In the genomic region with DNA sequence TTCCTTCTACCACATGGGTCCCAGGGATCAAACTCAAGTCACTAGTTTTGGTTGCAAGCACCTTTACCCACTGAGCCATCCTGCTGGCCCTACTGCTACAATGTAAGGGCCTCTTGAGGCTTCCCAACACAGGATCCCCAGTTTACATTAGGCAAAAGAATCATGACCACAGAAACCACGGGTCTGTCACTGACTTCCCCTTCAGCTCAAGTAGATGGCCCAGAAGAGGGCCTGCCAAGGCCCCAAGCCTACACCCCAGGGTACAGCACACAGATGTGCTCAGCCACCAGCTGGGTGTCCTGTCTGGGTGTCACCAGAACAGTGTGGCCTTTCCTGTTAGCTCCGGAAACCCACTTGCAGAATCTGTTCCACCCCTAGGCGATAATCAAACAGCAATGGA, we compare ENCODE assay signal across 18 mouse cellular contexts. TPM values are rescaled to one million over a fixed set of nuclear protein-coding genes. Genes with fewer than 3 reads are reported as not detected.
DNase-seq lines count a peak whose midpoint lies in the region; ATAC-seq lines count a peak whose summit lies in the region.
"Had no signal": no experiment of that assay in that cellular context is flagged by ENCODE, and none has a peak within 500 bp of the region (broad histone marks: within the 10 kb centered on the region; RNA-seq: fewer than 3 reads in every experiment).

No protein-coding gene starts in this region.

- no peak overlapping the region for H3K4me3 ChIP-seq in heart, embryonic 11.5 days (ENCODE audit: low read depth, low read length)
- peak overlapping the region; percentile 38 for H3K4me3 ChIP-seq in megakaryocyte, embryonic 14.5 days (replicated peaks)
- no peak overlapping the region for H3K4me3 ChIP-seq in forebrain, embryonic 11.5 days (ENCODE audit: low read depth, low read length)
- H3K4me3 ChIP-seq: forebrain, embryonic 15.5 days; limb, embryonic 12.5 days; lung, embryonic 15.5 days had no signal

- WGBS in heart, embryonic 11.5 days (ENCODE audit: insufficient replicate concordance) = 77% methylated on average over 3 of the region's 3 CpGs
- WGBS in forebrain, embryonic 11.5 days = 82% methylated on average over 3 of the region's 3 CpGs

- no peaks in the 10 kb centered on the region for H3K36me3 ChIP-seq in heart, embryonic 11.5 days (ENCODE audit: control insufficient read depth, insufficient read depth, low read length)
- H3K36me3 ChIP-seq in megakaryocyte, embryonic 14.5 days (replicated peaks; ENCODE audit: low read length) = peaks cover 42% of the 10 kb centered on the region
- H3K36me3 ChIP-seq in splenic B cell, adult 2 months (ENCODE audit: control insufficient read depth, insufficient read depth, low read length, poor library complexity, severe bottlenecking) = no peaks in the 10 kb centered on the region
- H3K36me3 ChIP-seq in forebrain, embryonic 11.5 days (ENCODE audit: control insufficient read depth, insufficient read depth, low read length) = no peaks in the 10 kb centered on the region
- H3K36me3 ChIP-seq: forebrain, embryonic 15.5 days; limb, embryonic 12.5 days; lung, embryonic 15.5 days had no signal

- H3K9me3 ChIP-seq in heart, embryonic 11.5 days (replicated peaks; ENCODE audit: control insufficient read depth, low read length) = no peaks in the 10 kb centered on the region
- peaks cover 19% of the 10 kb centered on the region for H3K9me3 ChIP-seq in megakaryocyte, embryonic 14.5 days
- H3K9me3 ChIP-seq in forebrain, embryonic 11.5 days (ENCODE audit: control insufficient read depth, low read length) = no peaks in the 10 kb centered on the region
- H3K9me3 ChIP-seq: forebrain, embryonic 15.5 days; limb, embryonic 12.5 days; lung, embryonic 15.5 days had no signal

- no peak for ATAC-seq in heart, embryonic 11.5 days (replicated peaks; ENCODE audit: insufficient number of reproducible peaks, low FRiP score, low TSS enrichment)
- ATAC-seq in common myeloid progenitor, adult 5-6 weeks (replicated peaks; ENCODE audit: low read depth, poor library complexity, severe bottlenecking) = peak; percentile 98
- ATAC-seq in forebrain, embryonic 11.5 days (replicated peaks; ENCODE audit: low FRiP score) = no peak
- ATAC-seq: forebrain, embryonic 15.5 days; intestine, postnatal 0 days had no signal

- H3K4me2 ChIP-seq in heart, embryonic 11.5 days = no peak overlapping the region
- H3K4me2 ChIP-seq in forebrain, embryonic 11.5 days (ENCODE audit: low read depth, low read length, severe bottlenecking) = no peak overlapping the region
- H3K4me2 ChIP-seq: forebrain, embryonic 15.5 days; hindbrain, embryonic 14.5 days; limb, embryonic 12.5 days; lung, embryonic 15.5 days; midbrain, embryonic 11.5 days had no signal

- H3K9ac ChIP-seq in heart, embryonic 11.5 days (ENCODE audit: low read depth, low read length) = no peak overlapping the region
- no peak overlapping the region for H3K9ac ChIP-seq in forebrain, embryonic 11.5 days (ENCODE audit: low read length)
- H3K9ac ChIP-seq: forebrain, embryonic 15.5 days; hindbrain, embryonic 14.5 days; limb, embryonic 12.5 days; lung, embryonic 15.5 days had no signal

- H3K27me3 ChIP-seq in heart, embryonic 11.5 days (ENCODE audit: control insufficient read depth, insufficient read depth, low read length) = no peaks in the 10 kb centered on the region; the same call in 1 of the 2 replicates
- peaks cover 16% of the 10 kb centered on the region for H3K27me3 ChIP-seq in megakaryocyte, embryonic 14.5 days (replicated peaks)
- no peaks in the 10 kb centered on the region for H3K27me3 ChIP-seq in splenic B cell, adult 2 months (ENCODE audit: control insufficient read depth, insufficient read depth, low read length, poor library complexity, severe bottlenecking)
- H3K27me3 ChIP-seq in forebrain, embryonic 11.5 days (ENCODE audit: control insufficient read depth, insufficient read depth, low read length) = no peaks in the 10 kb centered on the region
- H3K27me3 ChIP-seq: forebrain, embryonic 15.5 days; limb, embryonic 12.5 days; lung, embryonic 15.5 days had no signal

- H3K4me1 ChIP-seq in heart, embryonic 11.5 days (ENCODE audit: control insufficient read depth, insufficient read depth, low read length) = no peaks in the 10 kb centered on the region
- H3K4me1 ChIP-seq in megakaryocyte, embryonic 14.5 days = peaks cover 69% of the 10 kb centered on the region
- H3K4me1 ChIP-seq in forebrain, embryonic 11.5 days (replicated peaks; ENCODE audit: control insufficient read depth, insufficient read depth, low read length) = no peaks in the 10 kb centered on the region
- H3K4me1 ChIP-seq: limb, embryonic 12.5 days had no signal

- H3K27ac ChIP-seq in heart, embryonic 11.5 days (ENCODE audit: low read depth, low read length) = no peak overlapping the region
- H3K27ac ChIP-seq in forebrain, embryonic 11.5 days (ENCODE audit: low read depth, low read length) = no peak overlapping the region
- H3K27ac ChIP-seq: forebrain, embryonic 15.5 days; hindbrain, embryonic 14.5 days; limb, embryonic 12.5 days; lung, embryonic 15.5 days had no signal

- peak; percentile 94 for DNase-seq in heart, adult 11 months
- peak; percentile 66 for DNase-seq in splenic B cell, adult 2 months (ENCODE audit: low read depth, low spot score)
- no peak for DNase-seq in embryo, embryonic 9.5 days (ENCODE audit: extremely low spot score)
- DNase-seq in kidney, postnatal 4 days = no peak
- no peak for DNase-seq in forebrain, embryonic 11.5 days (ENCODE audit: low spot score)
- DNase-seq: adrenal gland, postnatal 36 days; cerebellum, adult 11-12 months; kidney, postnatal 36 days; right cerebral cortex, postnatal 4 days had no signal

RNA-seq across cellular contexts. Expression of a gene that starts 20.3 kb away (rescaled TPM):
- 7.6 and 16.4 TPM in 2 replicates for polyA plus RNA-seq in heart, embryonic 11.5 days (2014; fragmentation: Nextera tagmentation; extraction: Ambion mirVana)
- 27.8 and 29.0 TPM in 2 replicates for total RNA-seq in common myeloid progenitor, adult 5-6 weeks (2017)
- 11.0 and 13.6 TPM in 2 replicates for polyA plus RNA-seq in megakaryocyte, embryonic 14.5 days (2012; ENCODE audit: insufficient read depth, low replicate concordance)
- 15.5 and 19.9 TPM in 2 replicates for polyA plus RNA-seq in forebrain, embryonic 11.5 days (2014; fragmentation: Nextera tagmentation; extraction: Ambion mirVana)

Comparison
In these comparisons a context has a peak if more than half of its experiments do, and no peak if none do; other contexts are left out.
1. DNase-seq: peak in heart, adult 11 months (single experiment) and splenic B cell, adult 2 months (single experiment); none in embryo, embryonic 9.5 days (single experiment), kidney, postnatal 4 days (0 of 2) and forebrain, embryonic 11.5 days (single experiment).